Mouse (Mus musculus): ENCODE results near the gene AU018091. TPM values are rescaled to one million over a fixed set of nuclear protein-coding genes. Genes with fewer than 3 reads are reported as not detected.
"Not testable (repeated sequence)": the region's sequence is repeated elsewhere in the genome, so short reads cannot be mapped to it uniquely, and the experiment has no call there.

Gene AU018091
- total and polyA plus RNA-seq, 3 experiments: not detected

GRCm38 (mm10) chr7:3198884-3199283, 29.9 kb upstream of the AU018091 start:
- no peaks in the 10 kb centered on the region for H3K4me1 ChIP-seq (ENCODE audit: control insufficient read depth, insufficient read depth, low read length)
- no peak for DNase-seq
- WGBS: 41% methylated on average over 11 of the region's 11 CpGs
- no peaks in the 10 kb centered on the region for H3K27me3 ChIP-seq (ENCODE audit: control insufficient read depth, insufficient read depth, low read length)
- intact Hi-C loops (cut with DNase I): no loop called here
- H3K79me2 ChIP-seq (replicated peaks; ENCODE audit: control insufficient read depth, insufficient read depth, low read length): no peaks in the 10 kb centered on the region
- H3K4me3 ChIP-seq: no peak overlapping the region
- H3K27ac ChIP-seq: no peak overlapping the region
- no peaks in the 10 kb centered on the region for H3K36me3 ChIP-seq (ENCODE audit: control insufficient read depth, insufficient read depth, low read length)
- no peak overlapping the region for H3K9ac ChIP-seq (ENCODE audit: low read depth, low read length)
- TF ChIP-seq EP300 (IDR thresholded peaks at IDR 0.05; ENCODE audit: insufficient read depth, low read depth, low read length): no peak
- TF ChIP-seq CTCF (IDR thresholded peaks at IDR 0.05): peak; percentile 23
- no peak for TF ChIP-seq POLR2A (IDR thresholded peaks at IDR 0.05; ENCODE audit: insufficient read depth, low read depth, low read length)

GRCm38 (mm10) chr7:3195850-3196249, 26.8 kb upstream of the AU018091 start:
- Histone ChIP-seq H3K27ac (no peak overlapping the region), H3K79me2 (replicated peaks; ENCODE audit: control insufficient read depth, insufficient read depth, low read length) (no peaks in the 10 kb centered on the region), H3K4me1 (ENCODE audit: control insufficient read depth, insufficient read depth, low read length) (no peaks in the 10 kb centered on the region), H3K27me3 (ENCODE audit: control insufficient read depth, insufficient read depth, low read length) (no peaks in the 10 kb centered on the region), H3K9ac (ENCODE audit: low read depth, low read length) (no peak overlapping the region), H3K36me3 (ENCODE audit: control insufficient read depth, insufficient read depth, low read length) (no peaks in the 10 kb centered on the region), H3K4me3 (no peak overlapping the region)
- WGBS: 59% methylated on average over 5 of the region's 5 CpGs
- no peak for TF ChIP-seq POLR2A (IDR thresholded peaks at IDR 0.05; ENCODE audit: insufficient read depth, low read depth, low read length)
- no peak for TF ChIP-seq EP300 (IDR thresholded peaks at IDR 0.05; ENCODE audit: insufficient read depth, low read depth, low read length)
- TF ChIP-seq CTCF (IDR thresholded peaks at IDR 0.05): no peak
- intact Hi-C loops (cut with DNase I): no loop called here
- no peak for DNase-seq

- no peak for DNase-seq
- TF ChIP-seq POLR2A (IDR thresholded peaks at IDR 0.05; ENCODE audit: insufficient read depth, low read depth, low read length): no peak
- no peak for TF ChIP-seq CTCF (IDR thresholded peaks at IDR 0.05)
- no peak for TF ChIP-seq EP300 (IDR thresholded peaks at IDR 0.05; ENCODE audit: insufficient read depth, low read depth, low read length)
- Histone ChIP-seq H3K9ac (ENCODE audit: low read depth, low read length) (no peak overlapping the region), H3K36me3 (ENCODE audit: control insufficient read depth, insufficient read depth, low read length) (no peaks in the 10 kb centered on the region), H3K27me3 (ENCODE audit: control insufficient read depth, insufficient read depth, low read length) (no peaks in the 10 kb centered on the region), H3K79me2 (replicated peaks; ENCODE audit: control insufficient read depth, insufficient read depth, low read length) (no peaks in the 10 kb centered on the region), H3K4me3 (no peak overlapping the region), H3K27ac (no peak overlapping the region), H3K4me1 (ENCODE audit: control insufficient read depth, insufficient read depth, low read length) (no peaks in the 10 kb centered on the region)
- WGBS: 90% methylated on average over 4 of the region's 4 CpGs
- intact Hi-C loops (cut with DNase I): no loop called here
Observed at GRCm38 (mm10) chr7:3194531-3194930, 25.5 kb upstream of the AU018091 start.

- intact Hi-C loops (cut with DNase I): no loop called here
- TF ChIP-seq EP300 (IDR thresholded peaks at IDR 0.05; ENCODE audit: insufficient read depth, low read depth, low read length) (no peak), CTCF (IDR thresholded peaks at IDR 0.05) (peak; percentile 61)
- 9% methylated on average over 6 of the region's 6 CpGs for WGBS
Observed at GRCm38 (mm10) chr7:3193905-3194304, 24.9 kb upstream of the AU018091 start.

GRCm38 (mm10) chr7:3193049-3193632, 24.1 kb upstream of the AU018091 start:
- Histone ChIP-seq H3K36me3 (ENCODE audit: control insufficient read depth, insufficient read depth, low read length) (no peaks in the 10 kb centered on the region), H3K9ac (ENCODE audit: low read depth, low read length) (no peak overlapping the region), H3K27me3 (ENCODE audit: control insufficient read depth, insufficient read depth, low read length) (no peaks in the 10 kb centered on the region), H3K79me2 (replicated peaks; ENCODE audit: control insufficient read depth, insufficient read depth, low read length) (no peaks in the 10 kb centered on the region), H3K4me1 (ENCODE audit: control insufficient read depth, insufficient read depth, low read length) (no peaks in the 10 kb centered on the region), H3K4me3 (no peak overlapping the region), H3K27ac (no peak overlapping the region)
- intact Hi-C loops (cut with DNase I): no loop called here
- DNase-seq: no peak
- 81% methylated on average over 4 of the region's 4 CpGs for WGBS
- no peak for TF ChIP-seq POLR2A (IDR thresholded peaks at IDR 0.05; ENCODE audit: insufficient read depth, low read depth, low read length)
- no peak for TF ChIP-seq EP300 (IDR thresholded peaks at IDR 0.05; ENCODE audit: insufficient read depth, low read depth, low read length)
- no peak for TF ChIP-seq CTCF (IDR thresholded peaks at IDR 0.05)

More at GRCm38 (mm10) chr7:3193905-3194304, 24.9 kb upstream of the AU018091 start:
- Histone ChIP-seq H3K4me3 (no peak overlapping the region), H3K79me2 (replicated peaks; ENCODE audit: control insufficient read depth, insufficient read depth, low read length) (no peaks in the 10 kb centered on the region), H3K27ac (no peak overlapping the region), H3K36me3 (ENCODE audit: control insufficient read depth, insufficient read depth, low read length) (no peaks in the 10 kb centered on the region), H3K9ac (ENCODE audit: low read depth, low read length) (no peak overlapping the region), H3K4me1 (ENCODE audit: control insufficient read depth, insufficient read depth, low read length) (no peaks in the 10 kb centered on the region), H3K27me3 (ENCODE audit: control insufficient read depth, insufficient read depth, low read length) (no peaks in the 10 kb centered on the region)
- peak in 1 of 2 experiments; percentile 37 for DNase-seq

GRCm38 (mm10) chr7:3191971-3192498, 23.0 kb upstream of the AU018091 start:
- no peak for DNase-seq
- TF ChIP-seq CTCF (IDR thresholded peaks at IDR 0.05): no peak
- TF ChIP-seq EP300 (IDR thresholded peaks at IDR 0.05; ENCODE audit: insufficient read depth, low read depth, low read length): no peak
- TF ChIP-seq POLR2A (IDR thresholded peaks at IDR 0.05; ENCODE audit: insufficient read depth, low read depth, low read length): no peak
- intact Hi-C loops (cut with DNase I): no loop called here
- Histone ChIP-seq H3K9ac (ENCODE audit: low read depth, low read length) (no peak overlapping the region), H3K79me2 (replicated peaks; ENCODE audit: control insufficient read depth, insufficient read depth, low read length) (no peaks in the 10 kb centered on the region), H3K27me3 (ENCODE audit: control insufficient read depth, insufficient read depth, low read length) (no peaks in the 10 kb centered on the region), H3K4me1 (ENCODE audit: control insufficient read depth, insufficient read depth, low read length) (no peaks in the 10 kb centered on the region), H3K4me3 (no peak overlapping the region), H3K27ac (no peak overlapping the region), H3K36me3 (ENCODE audit: control insufficient read depth, insufficient read depth, low read length) (no peaks in the 10 kb centered on the region)
- WGBS: 80% methylated on average over 12 of the region's 12 CpGs

- H3K36me3 ChIP-seq (ENCODE audit: control insufficient read depth, insufficient read depth, low read length); H3K4me1 ChIP-seq (ENCODE audit: control insufficient read depth, insufficient read depth, low read length); intact Hi-C loops (cut with DNase I); H3K27me3 ChIP-seq (ENCODE audit: control insufficient read depth, insufficient read depth, low read length); H3K79me2 ChIP-seq (replicated peaks; ENCODE audit: control insufficient read depth, insufficient read depth, low read length); H3K27ac ChIP-seq; H3K4me3 ChIP-seq; H3K9ac ChIP-seq (ENCODE audit: low read depth, low read length); DNase-seq: not testable (repeated sequence)
- 87% methylated on average over 2 of the region's 2 CpGs for WGBS
Observed at GRCm38 (mm10) chr7:3186726-3187125, 17.7 kb upstream of the AU018091 start.

Data from heart, adult 2 months (tissue).